8 mouse cellular contexts compared by ENCODE assay signal in genomic region chr2:155728742-155729141, GRCm38 (mm10). TPM values are rescaled to one million over a fixed set of nuclear protein-coding genes. Genes with fewer than 3 reads are reported as not detected.
DNase-seq lines count a peak whose midpoint lies in the region; ATAC-seq and TF ChIP-seq lines count a peak whose summit lies in the region.

No protein-coding gene starts in this region.

- H3K36me3 ChIP-seq in testis, adult 2 months (ENCODE audit: control insufficient read depth, insufficient read depth, low read length) = no peaks in the 10 kb centered on the region
- H3K36me3 ChIP-seq in limb, embryonic 15.5 days = peaks cover 8% of the 10 kb centered on the region; the same call in 1 of the 2 replicates

- H3K4me2 ChIP-seq in limb, embryonic 15.5 days = peak overlapping the region; percentile 82

- no peaks in the 10 kb centered on the region for H3K9me3 ChIP-seq in limb, embryonic 15.5 days

- H3K4me3 ChIP-seq in testis, adult 2 months (ENCODE audit: control insufficient read depth, low read depth, low read length) = peak overlapping the region; percentile 99
- peak overlapping the region; percentile 93 for H3K4me3 ChIP-seq in limb, embryonic 15.5 days

- peak overlapping the region; percentile 51 for H3K9ac ChIP-seq in limb, embryonic 15.5 days

- H3K27ac ChIP-seq in testis, adult 2 months (ENCODE audit: control insufficient read depth, insufficient read depth, low read depth, low read length) = no peak overlapping the region
- no peak overlapping the region for H3K27ac ChIP-seq in limb, embryonic 15.5 days

- H3K4me1 ChIP-seq in testis, adult 2 months (ENCODE audit: control insufficient read depth, insufficient read depth, low read length) = peaks cover 8% of the 10 kb centered on the region
- H3K4me1 ChIP-seq in limb, embryonic 15.5 days = peaks cover 12% of the 10 kb centered on the region

- peak; percentile 41 for DNase-seq in cerebellum, adult 9-10 months
- DNase-seq in testis, postnatal 10 days (ENCODE audit: low spot score) = no peak
- DNase-seq in yolk sac, embryonic 10.5 days (ENCODE audit: low spot score) = peak; percentile 11
- no peak for DNase-seq in adrenal gland, postnatal 36 days
- no peak for DNase-seq in layer of hippocampus, postnatal 36 days

- ATAC-seq in cerebellum, adult (ENCODE audit: insufficient number of reproducible peaks, low FRiP score, low TSS enrichment) = no peak
- no peak for ATAC-seq in limb, embryonic 15.5 days (ENCODE audit: insufficient number of reproducible peaks, low FRiP score, low TSS enrichment, low read depth)

- H3K27me3 ChIP-seq in testis, adult 2 months (ENCODE audit: control insufficient read depth, insufficient read depth, low read length) = no peaks in the 10 kb centered on the region
- no peaks in the 10 kb centered on the region for H3K27me3 ChIP-seq in limb, embryonic 15.5 days

- no peak for TF ChIP-seq CTCF in testis, adult 2 months (IDR thresholded peaks at IDR 0.05; ENCODE audit: control insufficient read depth, insufficient read depth, insufficient replicate concordance, low read depth, low read length)

- no peak for TF ChIP-seq POLR2A in testis, adult 2 months (IDR thresholded peaks at IDR 0.05; ENCODE audit: control insufficient read depth, low read depth, low read length)

- 6% methylated on average over 15 of the region's 15 CpGs for WGBS in limb, embryonic 15.5 days

RNA-seq across cellular contexts. Expression of gene Edem2, which starts 0.5 kb away (rescaled TPM):
- polyA plus RNA-seq in testis, adult 2 months (2012; rRNA removed) = 28.4 and 29.4 TPM in 2 replicates
- 33.7 and 35.5 TPM in 2 replicates for polyA plus RNA-seq in limb, embryonic 15.5 days (2015; fragmentation: Nextera tagmentation; extraction: Ambion mirVana)
- total RNA-seq in adrenal gland, postnatal 36 days (2021) = 10 to 100 TPM; 42.3 to 46.9 TPM
- total RNA-seq in layer of hippocampus, postnatal 36 days (2021) = 10 to 100 TPM; 21.7 to 25.0 TPM

RNA-seq across cellular contexts. Expression of gene Gm17581, which starts 6.9 kb away (rescaled TPM):
- polyA plus RNA-seq in testis, adult 2 months (2012; rRNA removed) = not detected in 2 replicates
- not detected in 2 replicates for polyA plus RNA-seq in limb, embryonic 15.5 days (2015; fragmentation: Nextera tagmentation; extraction: Ambion mirVana)
- total RNA-seq in adrenal gland, postnatal 36 days (2021) = not detected
- total RNA-seq in layer of hippocampus, postnatal 36 days (2021) = not detected

RNA-seq across cellular contexts. Expression of gene Procr, which starts 22.2 kb away (rescaled TPM):
- polyA plus RNA-seq in testis, adult 2 months (2012; rRNA removed) = 0.22 and 0.30 TPM in 2 replicates
- polyA plus RNA-seq in limb, embryonic 15.5 days (2015; fragmentation: Nextera tagmentation; extraction: Ambion mirVana) = 6.1 and 8.4 TPM in 2 replicates
- 10 to 100 TPM; 27.0 to 72.3 TPM for total RNA-seq in adrenal gland, postnatal 36 days (2021)
- total RNA-seq in layer of hippocampus, postnatal 36 days (2021) = 1 to 10 TPM in 1 of 2 experiments, under 1 TPM in 1; 0.63 to 1.3 TPM

RNA-seq across cellular contexts. Expression of gene Trpc4ap, which starts 36.6 kb away (rescaled TPM):
- polyA plus RNA-seq in testis, adult 2 months (2012; rRNA removed) = 82.2 and 91.7 TPM in 2 replicates
- 124 and 141 TPM in 2 replicates for polyA plus RNA-seq in limb, embryonic 15.5 days (2015; fragmentation: Nextera tagmentation; extraction: Ambion mirVana)
- 100 to 1,000 TPM; 130 to 146 TPM for total RNA-seq in adrenal gland, postnatal 36 days (2021)
- total RNA-seq in layer of hippocampus, postnatal 36 days (2021) = 100 to 1,000 TPM; 154 to 160 TPM

RNA-seq across cellular contexts. Expression of gene Mmp24, which starts 46.4 kb away (rescaled TPM):
- polyA plus RNA-seq in testis, adult 2 months (2012; rRNA removed) = 1.6 and 2.1 TPM in 2 replicates
- polyA plus RNA-seq in limb, embryonic 15.5 days (2015; fragmentation: Nextera tagmentation; extraction: Ambion mirVana) = 0.06 and 0.11 TPM in 2 replicates
- 1 to 10 TPM; 1.4 to 1.7 TPM for total RNA-seq in adrenal gland, postnatal 36 days (2021)
- 10 to 100 TPM; 42.0 to 46.5 TPM for total RNA-seq in layer of hippocampus, postnatal 36 days (2021)

Comparison
In these comparisons a context has a peak if more than half of its experiments do, and no peak if none do; other contexts are left out.
1. DNase-seq: peak in cerebellum, adult 9-10 months (single experiment) and yolk sac, embryonic 10.5 days (single experiment); none in testis, postnatal 10 days (single experiment), adrenal gland, postnatal 36 days (0 of 2) and layer of hippocampus, postnatal 36 days (0 of 2).
2. RNA of gene Procr, which starts 22.2 kb away (total RNA-seq): 27.0 to 72.3 TPM in adrenal gland, postnatal 36 days; 0.63 to 1.3 TPM in layer of hippocampus, postnatal 36 days; every median in the first group is over 10 times any median in the second.